Mouse (Mus musculus): ENCODE measurements around the gene Ntm. TPM values are rescaled to one million over a fixed set of nuclear protein-coding genes. Genes with fewer than 3 reads are reported as not detected.

Gene Ntm
- polyA plus RNA-seq, 1 experiment, result not detected

DNA sequence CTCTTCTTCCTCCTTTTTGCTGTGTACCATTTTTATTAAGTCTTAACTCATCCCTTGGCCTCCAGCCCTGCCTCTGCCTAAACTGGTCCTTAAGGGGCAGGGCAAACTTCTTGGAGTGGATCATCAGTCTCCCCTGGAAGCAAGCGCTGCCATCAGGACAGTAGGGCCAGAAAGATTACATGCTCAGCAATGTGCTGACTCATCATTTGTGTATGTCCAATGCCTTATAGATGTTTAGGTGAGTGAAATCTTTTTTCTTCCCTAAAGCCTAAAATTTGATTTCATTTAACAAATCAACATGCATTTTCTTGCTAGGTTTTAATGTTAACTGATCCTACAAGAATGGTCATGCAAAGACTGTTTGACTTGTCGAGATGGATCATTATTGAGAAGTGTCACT, 536.7 kb downstream of the Ntm start:
- Histone ChIP-seq H3K27me3 (ENCODE audit: control insufficient read depth, insufficient read depth, insufficient read length) (no peaks in the 10 kb centered on the region), H3K79me2 (ENCODE audit: control insufficient read depth, insufficient read depth) (no peaks in the 10 kb centered on the region)

DNA sequence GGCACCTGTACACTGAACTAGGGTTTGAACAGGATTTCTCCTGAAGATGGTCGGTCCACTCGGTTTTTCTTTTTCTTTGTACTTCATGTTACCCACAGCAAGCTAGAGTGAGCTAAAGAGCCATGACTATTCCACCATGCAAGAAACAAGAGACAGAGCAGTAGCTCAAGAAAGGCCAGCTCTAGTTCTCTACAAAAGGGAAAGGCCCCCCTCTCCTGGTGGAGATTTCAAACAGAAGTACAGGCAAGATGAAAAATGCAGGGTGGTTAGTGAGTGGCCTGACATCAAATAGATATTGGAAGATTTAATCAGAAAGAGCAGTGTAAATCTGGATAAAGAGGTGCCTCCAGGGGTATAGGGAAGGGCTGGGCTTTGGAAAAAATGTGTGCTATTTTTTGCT, 547.4 kb downstream of the Ntm start:
- Histone ChIP-seq H3ac (ENCODE audit: control insufficient read depth, insufficient read length, low read depth) (no peak overlapping the region), H3K27me3 (ENCODE audit: control insufficient read depth, insufficient read depth, insufficient read length) (peaks cover 3% of the 10 kb centered on the region), H3K79me2 (ENCODE audit: control insufficient read depth, insufficient read depth) (no peaks in the 10 kb centered on the region), H3K79me3 (ENCODE audit: low read depth) (no peaks in the 10 kb centered on the region), H3K36me3 (ENCODE audit: control insufficient read depth, insufficient read depth) (no peaks in the 10 kb centered on the region), H3K4me3 (ENCODE audit: insufficient read depth, poor library complexity, severe bottlenecking) (no peak overlapping the region)
- TF ChIP-seq USF1 (IDR thresholded peaks at IDR 0.05; ENCODE audit: low read depth) (no peak), MYOG (IDR thresholded peaks at IDR 0.05; ENCODE audit: control insufficient read depth, extremely low read depth, insufficient read length) (no peak), MAX (IDR thresholded peaks at IDR 0.05) (no peak), CTCF (IDR thresholded peaks at IDR 0.05; ENCODE audit: control insufficient read depth, insufficient read depth, insufficient read length) (no peak), CEBPB (IDR thresholded peaks at IDR 0.05; ENCODE audit: low read depth) (no peak)

More for the DNA sequence above, 536.7 kb downstream of the Ntm start:
- H3K79me3 ChIP-seq (ENCODE audit: low read depth), result no peaks in the 10 kb centered on the region
- no peak for TF ChIP-seq CTCF (IDR thresholded peaks at IDR 0.05; ENCODE audit: control insufficient read depth, insufficient read depth, insufficient read length)
- TF ChIP-seq FOSL1 (IDR thresholded peaks at IDR 0.05; ENCODE audit: insufficient read depth, low read length, poor library complexity, severe bottlenecking), result no peak
- TF ChIP-seq MAX (IDR thresholded peaks at IDR 0.05), result no peak
- TF ChIP-seq USF1 (IDR thresholded peaks at IDR 0.05; ENCODE audit: low read depth), result no peak
- TF ChIP-seq CEBPB (IDR thresholded peaks at IDR 0.05; ENCODE audit: low read depth), result no peak
- TF ChIP-seq MYOD1 (IDR thresholded peaks at IDR 0.05; ENCODE audit: control insufficient read depth, insufficient read length, low read depth), result no peak
- TF ChIP-seq MYOG (IDR thresholded peaks at IDR 0.05; ENCODE audit: control insufficient read depth, extremely low read depth, insufficient read length), result no peak
- H3K36me3 ChIP-seq (ENCODE audit: control insufficient read depth, insufficient read depth), result no peaks in the 10 kb centered on the region
- no peak overlapping the region for H3ac ChIP-seq (ENCODE audit: control insufficient read depth, insufficient read length, low read depth)
- no peak overlapping the region for H3K4me3 ChIP-seq (ENCODE audit: insufficient read depth, poor library complexity, severe bottlenecking)

DNA sequence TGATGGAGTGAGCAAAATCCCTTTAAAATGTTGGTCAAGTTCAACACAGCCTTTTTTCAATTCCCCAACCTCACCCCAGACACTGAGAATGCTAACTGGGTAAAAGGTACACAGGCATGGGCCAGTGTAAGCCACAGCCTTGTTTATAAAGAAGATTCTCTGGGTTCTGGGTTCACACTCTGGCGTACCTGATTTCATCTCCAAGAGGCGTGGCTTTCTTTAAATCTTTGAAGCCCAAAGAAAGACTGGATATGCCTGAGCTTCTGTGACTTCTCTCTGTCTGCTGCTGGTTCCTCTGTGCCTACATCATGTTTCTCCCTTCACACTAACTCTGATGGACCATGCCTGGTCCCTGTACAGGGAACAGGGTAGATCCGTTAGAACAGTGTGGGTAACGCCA, 549.8 kb downstream of the Ntm start:
- peaks cover 3% of the 10 kb centered on the region for H3K27me3 ChIP-seq (ENCODE audit: control insufficient read depth, insufficient read depth, insufficient read length)
- TF ChIP-seq MYOD1 (IDR thresholded peaks at IDR 0.05; ENCODE audit: control insufficient read depth, insufficient read length, low read depth) (no peak), USF1 (IDR thresholded peaks at IDR 0.05; ENCODE audit: low read depth) (no peak), CTCF (IDR thresholded peaks at IDR 0.05; ENCODE audit: control insufficient read depth, insufficient read depth, insufficient read length) (no peak), MYOG (IDR thresholded peaks at IDR 0.05; ENCODE audit: control insufficient read depth, extremely low read depth, insufficient read length) (no peak), CEBPB (IDR thresholded peaks at IDR 0.05; ENCODE audit: low read depth) (no peak), FOSL1 (IDR thresholded peaks at IDR 0.05; ENCODE audit: insufficient read depth, low read length, poor library complexity, severe bottlenecking) (no peak)

DNA sequence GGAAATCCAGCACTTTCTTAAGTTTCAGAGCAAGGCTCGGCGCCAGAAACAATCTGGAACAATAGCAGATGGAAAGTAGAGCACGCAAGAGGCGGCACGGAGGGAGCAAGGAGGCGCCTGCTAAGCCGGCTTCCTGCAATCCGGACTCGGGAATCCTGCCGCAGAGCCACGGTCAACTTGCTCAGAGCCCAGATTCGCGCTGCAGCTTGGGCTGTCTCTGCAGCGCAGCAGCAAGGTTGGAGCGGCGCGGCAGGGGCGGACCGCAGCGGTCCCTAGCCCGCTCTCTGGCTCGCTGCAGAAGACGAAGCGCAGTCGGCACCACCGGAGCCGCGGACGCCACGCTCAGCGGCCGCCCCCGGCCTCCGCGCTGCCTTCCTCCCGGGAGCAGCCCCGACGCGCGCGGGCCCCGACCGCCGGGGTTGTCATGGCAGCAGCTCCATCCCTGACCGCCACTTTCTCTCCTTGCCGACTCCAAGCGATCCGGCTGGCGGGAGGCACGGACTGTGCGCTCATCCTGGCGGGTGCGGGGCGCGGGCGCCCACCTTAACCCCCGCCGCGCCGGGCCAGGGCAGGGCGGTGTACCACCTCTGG, 550.7 kb downstream of the Ntm start:
- TF ChIP-seq MYOG (IDR thresholded peaks at IDR 0.05; ENCODE audit: control insufficient read depth, extremely low read depth, insufficient read length) (no peak), USF1 (IDR thresholded peaks at IDR 0.05; ENCODE audit: low read depth) (no peak), MAX (IDR thresholded peaks at IDR 0.05) (no peak), CTCF (IDR thresholded peaks at IDR 0.05; ENCODE audit: control insufficient read depth, insufficient read depth, insufficient read length) (no peak), FOSL1 (IDR thresholded peaks at IDR 0.05; ENCODE audit: insufficient read depth, low read length, poor library complexity, severe bottlenecking) (no peak), MYOD1 (IDR thresholded peaks at IDR 0.05; ENCODE audit: control insufficient read depth, insufficient read length, low read depth) (no peak), CEBPB (IDR thresholded peaks at IDR 0.05; ENCODE audit: low read depth) (no peak)
- no peak overlapping the region for H3K4me3 ChIP-seq (ENCODE audit: insufficient read depth, poor library complexity, severe bottlenecking)
- peaks cover 3% of the 10 kb centered on the region for H3K27me3 ChIP-seq (ENCODE audit: control insufficient read depth, insufficient read depth, insufficient read length)
- H3K79me3 ChIP-seq (ENCODE audit: low read depth), result no peaks in the 10 kb centered on the region
- H3K79me2 ChIP-seq (ENCODE audit: control insufficient read depth, insufficient read depth), result no peaks in the 10 kb centered on the region
- H3K36me3 ChIP-seq (ENCODE audit: control insufficient read depth, insufficient read depth), result no peaks in the 10 kb centered on the region
- no peak overlapping the region for H3ac ChIP-seq (ENCODE audit: control insufficient read depth, insufficient read length, low read depth)

More for the DNA sequence above, 549.8 kb downstream of the Ntm start:
- H3K79me3 ChIP-seq (ENCODE audit: low read depth), result no peaks in the 10 kb centered on the region
- no peak overlapping the region for H3ac ChIP-seq (ENCODE audit: control insufficient read depth, insufficient read length, low read depth)
- no peak overlapping the region for H3K4me3 ChIP-seq (ENCODE audit: insufficient read depth, poor library complexity, severe bottlenecking)
- no peaks in the 10 kb centered on the region for H3K36me3 ChIP-seq (ENCODE audit: control insufficient read depth, insufficient read depth)
- H3K79me2 ChIP-seq (ENCODE audit: control insufficient read depth, insufficient read depth), result no peaks in the 10 kb centered on the region

DNA sequence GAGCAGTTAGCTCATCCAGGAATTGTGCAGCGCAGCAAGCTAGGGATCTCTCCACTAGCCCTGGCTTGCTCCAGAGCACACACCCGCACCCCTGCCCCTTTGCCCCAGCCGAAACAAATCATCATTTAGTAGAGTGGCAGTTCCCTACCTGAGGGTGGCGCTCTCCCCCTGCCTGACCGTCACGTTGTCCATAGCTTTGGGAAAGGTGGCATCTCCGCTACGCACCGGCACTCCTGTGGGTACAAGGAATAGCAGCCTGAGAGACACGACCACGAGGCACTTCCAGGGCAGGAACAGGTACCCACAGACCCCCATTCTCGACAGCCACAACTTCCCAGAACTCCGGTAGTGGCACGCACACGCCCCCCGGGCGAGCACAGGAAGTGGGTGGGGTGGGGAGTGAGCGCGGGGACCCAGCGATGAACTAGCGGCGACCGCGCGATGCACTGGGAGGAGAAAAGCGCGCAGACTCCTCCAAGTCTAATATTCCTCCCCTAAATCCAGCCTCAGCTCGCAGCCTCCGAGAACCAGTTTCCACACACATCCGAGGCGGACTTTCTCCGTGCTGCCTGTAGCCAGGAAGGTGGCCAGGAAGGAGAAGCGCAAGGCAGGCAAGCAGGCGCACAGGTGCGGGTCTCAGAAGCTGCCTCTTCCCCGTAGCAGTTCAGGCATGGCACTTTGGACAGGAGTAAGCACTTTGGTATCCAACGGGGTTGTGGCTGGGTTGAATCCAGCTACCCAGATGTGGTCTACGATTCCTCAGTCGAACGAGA, 551.3 kb downstream of the Ntm start:
- Histone ChIP-seq H3K79me2 (ENCODE audit: control insufficient read depth, insufficient read depth) (no peaks in the 10 kb centered on the region), H3K27me3 (ENCODE audit: control insufficient read depth, insufficient read depth, insufficient read length) (peaks cover 3% of the 10 kb centered on the region), H3ac (ENCODE audit: control insufficient read depth, insufficient read length, low read depth) (no peak overlapping the region), H3K4me3 (ENCODE audit: insufficient read depth, poor library complexity, severe bottlenecking) (no peak overlapping the region), H3K36me3 (ENCODE audit: control insufficient read depth, insufficient read depth) (no peaks in the 10 kb centered on the region), H3K79me3 (ENCODE audit: low read depth) (no peaks in the 10 kb centered on the region)
- TF ChIP-seq USF1 (IDR thresholded peaks at IDR 0.05; ENCODE audit: low read depth), result no peak

Data from C2C12 (cell line).